Mouse (Mus musculus) monocyte, adult 2 months (primary cell): ENCODE results near the gene Phyh.

Experiments
- DNase-seq, 2 experiments: peaks; one replicate each; pipeline ENCODE4 v3.0.0; 2022; ENCODE audit warnings: low spot score in 2 of 2, low read depth in 1 of 2

Phyh gene

GRCm38 (mm10) chr2:4918860-4919739, at the start of gene Phyh:
Phyh (plus strand) TSS chr2:4919019.
- peak; percentile 23 to 66 for DNase-seq

- no peak for DNase-seq
Measured at GRCm38 (mm10) chr2:4872740-4873139, 46.1 kb upstream of the Phyh start.

GRCm38 (mm10) chr2:4873331-4873730, 45.5 kb upstream of the Phyh start:
- DNase-seq: no peak

GRCm38 (mm10) chr2:4875090-4875489, 43.7 kb upstream of the Phyh start:
- DNase-seq: no peak

- DNase-seq: no peak
Measured at GRCm38 (mm10) chr2:4876131-4876530, 42.7 kb upstream of the Phyh start.

- DNase-seq: no peak
Measured at GRCm38 (mm10) chr2:4880737-4881349, 38.0 kb upstream of the Phyh start.

GRCm38 (mm10) chr2:4881350-4882248, 37.2 kb upstream of the Phyh start, which contains the start of gene Sephs1:
Sephs1 (plus strand) TSS chr2:4881564.
- DNase-seq: peak; percentile 12 to 38

GRCm38 (mm10) chr2:4882249-4882791, 36.5 kb upstream of the Phyh start:
- peak; percentile 1 to 10 for DNase-seq

- no peak for DNase-seq
Measured at GRCm38 (mm10) chr2:4883009-4883704, 35.7 kb upstream of the Phyh start.

GRCm38 (mm10) chr2:4886896-4887295, 31.9 kb upstream of the Phyh start:
- DNase-seq: no peak

- DNase-seq: no peak
Measured at GRCm38 (mm10) chr2:4895598-4895997, 23.2 kb upstream of the Phyh start.

GRCm38 (mm10) chr2:4896970-4897369, 21.8 kb upstream of the Phyh start:
- no peak for DNase-seq

- no peak for DNase-seq
Measured at GRCm38 (mm10) chr2:4900624-4901023, 18.2 kb upstream of the Phyh start.

- no peak for DNase-seq
Measured at GRCm38 (mm10) chr2:4902346-4902745, 16.5 kb upstream of the Phyh start.

- no peak for DNase-seq
Measured at GRCm38 (mm10) chr2:4907120-4907519, 11.7 kb upstream of the Phyh start.

- no peak for DNase-seq
Measured at GRCm38 (mm10) chr2:4907916-4908315, 10.9 kb upstream of the Phyh start.

- no peak for DNase-seq
Measured at GRCm38 (mm10) chr2:4908771-4909315, 10.0 kb upstream of the Phyh start.

GRCm38 (mm10) chr2:4909909-4910308, 8.9 kb upstream of the Phyh start:
- DNase-seq: no peak

GRCm38 (mm10) chr2:4910521-4910920, 8.3 kb upstream of the Phyh start:
- no peak for DNase-seq

GRCm38 (mm10) chr2:4913949-4914348, 4.9 kb upstream of the Phyh start:
- DNase-seq: no peak
